Mouse (Mus musculus) limb, embryonic 11.5 days (tissue): ENCODE data around the gene Gm21425. TPM values are rescaled to one million over a fixed set of nuclear protein-coding genes. Genes with fewer than 3 reads are reported as not detected.
"Not testable (repeated sequence)": the region's sequence is repeated elsewhere in the genome, so short reads cannot be mapped to it uniquely, and the experiment has no call there.

Experiments
- ATAC-seq: fragments of 200-750 bp; cut with Nextera tagmentation; 2 replicates; pipeline ENCODE4 v1.8.0; 2017; ENCODE audit warnings: low read depth; ENCODE audit not compliant: insufficient number of reproducible peaks, low FRiP score, low TSS enrichment
- DNase-seq: peaks from one replicate; pipeline ENCODE4 v3.0.0-alpha.2; 2015; ENCODE audit warnings: low spot score
- H3K27ac ChIP-seq: fragments of 300-500 bp; sonication (generic); replicated peaks from 2 replicates; pipeline ENCODE4 v1.5.1; 2014; ENCODE audit warnings: low read depth, mild to moderate bottlenecking, low read length
- H3K27me3 ChIP-seq: fragments of 300-500 bp; sonication (generic); 2 replicates; pipeline ENCODE4 v1.6.1; 2014; ENCODE audit warnings: mild to moderate bottlenecking, low read length, mixed read lengths; ENCODE audit not compliant: control insufficient read depth, insufficient read depth
- H3K36me3 ChIP-seq: fragments of 300-500 bp; sonication (generic); 2 replicates; pipeline ENCODE4 v1.6.1; 2014; ENCODE audit warnings: mild to moderate bottlenecking, low read length, moderate library complexity, mixed read lengths; ENCODE audit not compliant: control insufficient read depth, insufficient read depth
- H3K4me1 ChIP-seq: fragments of 300-500 bp; sonication (generic); 2 replicates; pipeline ENCODE4 v1.6.1; 2014; ENCODE audit warnings: low read length, mixed read lengths; ENCODE audit not compliant: control insufficient read depth, insufficient read depth
- H3K4me2 ChIP-seq: fragments of 300-500 bp; sonication (generic); 2 replicates; pipeline ENCODE4 v1.6.1; 2014; ENCODE audit warnings: low read depth, mild to moderate bottlenecking, moderate library complexity; ENCODE audit not compliant: severe bottlenecking
- H3K4me3 ChIP-seq: fragments of 300-500 bp; sonication (generic); 2 replicates; pipeline ENCODE4 v1.5.1; 2014; ENCODE audit warnings: low read depth, low read length
- H3K9ac ChIP-seq: fragments of 300-500 bp; sonication (generic); 2 replicates; pipeline ENCODE4 v1.6.1; 2014; ENCODE audit warnings: mild to moderate bottlenecking, low read length
- H3K9me3 ChIP-seq: fragments of 300-500 bp; sonication (generic); 2 replicates; pipeline ENCODE4 v1.6.1; 2016; ENCODE audit warnings: low read length; ENCODE audit not compliant: control insufficient read depth
- WGBS: fragments of 180-500 bp; shearing (Covaris S2); extraction: QIAGEN DNeasy Blood & Tissue Kit; methylation state at CpG from one replicate; pipeline ENCODE4 v1.1.7; 2014; 5-methylcytosine and 5-hydroxymethylcytosine counted together
- polyA plus RNA-seq: library from polyadenylated mRNA; unstranded; fragments of >200 nt; fragmentation: Nextera tagmentation; extraction: Ambion mirVana; gene quantifications from 2 replicates; pipeline ENCODE4 v1.2.1, GENCODE M21; 2014

Gene Gm21425
- polyA plus RNA-seq: not detected in 2 replicates

DNA sequence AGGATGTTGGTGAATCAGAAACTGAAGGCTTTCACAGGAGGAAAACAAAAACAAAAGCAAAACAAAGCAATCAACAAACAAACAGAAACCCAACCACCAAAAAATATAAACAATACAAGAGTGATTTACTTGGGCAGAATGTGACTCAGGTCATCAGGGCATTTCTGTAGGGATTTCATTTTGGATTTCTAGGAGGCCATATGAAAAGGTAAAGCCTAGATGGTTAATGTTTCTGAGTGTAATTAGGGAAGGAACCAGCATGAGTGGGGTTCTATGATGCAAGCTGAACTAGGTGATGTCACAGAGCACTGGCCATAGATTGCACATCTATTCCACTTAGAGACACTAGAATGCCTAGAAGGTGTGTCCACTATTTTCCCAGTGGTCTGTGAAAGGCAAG, at the start of gene Gm21425:
Gene Gm21425, plus strand, starts transcription at position 301 of the 400 bp plus-strand sequence.
- not testable (repeated sequence) for H3K9ac ChIP-seq, H3K4me3 ChIP-seq, ATAC-seq, H3K36me3 ChIP-seq, H3K4me1 ChIP-seq, DNase-seq, H3K9me3 ChIP-seq, H3K27me3 ChIP-seq, H3K27ac ChIP-seq, H3K4me2 ChIP-seq

DNA sequence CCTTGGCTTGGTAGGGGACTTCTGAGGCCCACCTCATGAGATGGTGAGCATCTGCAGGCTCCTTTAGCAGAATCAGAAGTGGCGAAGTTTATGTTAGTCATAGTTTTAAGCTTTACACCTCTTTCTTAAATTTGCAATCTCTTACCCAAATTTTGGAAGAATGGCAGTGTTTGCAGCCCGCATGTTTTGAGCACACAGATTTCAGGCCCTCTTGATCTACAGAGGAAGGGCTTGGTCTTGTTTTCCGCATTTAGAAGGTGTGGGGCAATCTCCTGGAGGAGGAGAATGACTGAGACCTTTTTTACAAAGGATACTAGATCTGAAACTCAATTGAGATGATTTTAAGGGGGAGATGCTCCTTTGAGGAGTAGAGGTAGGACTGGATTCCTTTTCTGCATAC, 28.4 kb upstream of the Gm21425 start, which contains the start of gene Gm21891:
Gene Gm21891, minus strand, starts transcription at position 101 of the 400 bp plus-strand sequence.
- H3K4me3 ChIP-seq, H3K27ac ChIP-seq, H3K9me3 ChIP-seq, H3K4me1 ChIP-seq, H3K36me3 ChIP-seq, H3K27me3 ChIP-seq, H3K4me2 ChIP-seq, H3K9ac ChIP-seq, DNase-seq, ATAC-seq: not testable (repeated sequence)
- WGBS: no CpG with 5 or more reads among the region's 3 CpGs

Other genes starting within 250 kb of the Gm21425 start
- not detected in 2 replicates for gene Gm20807, start 119.1 kb upstream of the Gm21425 start, polyA plus RNA-seq
- not detected in 2 replicates for gene Gm21891, start 28.5 kb upstream of the Gm21425 start, polyA plus RNA-seq
- gene Gm21828, start 62.0 kb downstream of the Gm21425 start, polyA plus RNA-seq: not detected in 2 replicates
- not detected in 2 replicates for gene Gm21440, start 90.4 kb downstream of the Gm21425 start, polyA plus RNA-seq
- gene Gm21454, start 90.5 kb downstream of the Gm21425 start, polyA plus RNA-seq: not detected in 2 replicates
- not detected in 2 replicates for gene Gm21725, start 187.1 kb downstream of the Gm21425 start, polyA plus RNA-seq